Mouse (Mus musculus): ENCODE results near the gene Pjvk. TPM values are rescaled to one million over a fixed set of nuclear protein-coding genes. Genes with fewer than 3 reads are reported as not detected.

The Pjvk gene
- 0.68 and 0.78 TPM in 2 replicates for polyA plus RNA-seq (2012; rRNA removed)

DNA sequence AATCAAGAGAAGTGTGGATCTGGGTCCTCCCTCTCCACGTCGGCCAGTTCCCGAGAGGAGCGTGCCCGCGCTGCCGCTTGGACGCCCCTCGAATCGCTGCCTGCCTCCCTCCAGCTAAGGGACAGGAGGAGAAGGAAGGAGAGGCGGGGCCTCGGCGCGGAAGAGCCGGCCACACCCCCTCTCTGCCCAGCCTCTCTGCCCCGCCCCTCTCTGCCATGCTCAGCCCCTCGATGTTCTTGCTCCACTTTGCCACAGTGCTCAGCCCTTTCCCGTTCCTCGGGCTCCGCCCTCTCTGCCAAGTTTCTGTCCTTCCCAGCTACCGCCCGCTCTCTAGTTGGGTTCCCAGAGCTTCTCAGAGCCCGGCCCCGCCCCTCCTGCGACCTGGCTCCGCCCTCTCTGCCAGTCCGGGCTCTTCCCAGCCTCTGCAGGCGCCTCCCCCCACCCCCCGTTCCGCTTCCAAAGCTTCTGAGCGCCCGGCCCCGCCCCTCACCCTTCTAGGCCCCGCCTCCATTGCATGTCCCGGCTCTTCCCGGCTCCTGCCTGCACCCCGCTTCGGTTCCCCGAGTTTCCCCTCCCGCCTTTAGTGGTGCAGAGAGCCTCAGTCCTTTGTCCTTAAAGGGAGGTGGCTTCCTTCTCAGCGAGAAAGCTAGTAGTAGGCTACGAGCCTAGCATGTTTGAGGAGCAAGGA lies at the start of gene Pjvk, which contains the start of gene Prkra:
Gene Pjvk (plus strand): TSS at position 594 of the 688 bp plus-strand sequence.
Gene Prkra (minus strand): TSS at position 133 of the 688 bp plus-strand sequence.

DNA sequence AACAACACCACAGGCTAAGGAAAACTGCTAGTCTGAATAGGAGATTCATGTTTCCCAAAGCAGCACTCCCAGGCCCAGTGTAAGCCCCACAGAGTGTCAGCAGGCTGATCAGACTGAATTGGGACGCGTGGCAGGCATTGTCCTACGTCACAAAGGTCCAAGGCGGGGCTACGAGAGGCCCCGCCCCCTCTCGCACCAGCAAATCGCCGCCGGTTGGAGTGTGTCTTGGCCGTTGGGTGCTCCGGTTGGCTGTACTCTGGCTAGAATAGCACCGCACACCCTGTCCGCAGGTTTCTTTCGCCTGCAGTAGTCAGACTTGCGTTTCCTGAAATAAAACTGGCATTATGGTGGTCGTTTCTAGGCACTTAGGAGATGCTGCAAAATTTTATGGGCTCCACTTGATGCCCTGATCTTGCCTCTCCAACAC lies 24.7 kb downstream of the Pjvk start, which contains the start of gene Fkbp7:
Gene Fkbp7 (minus strand): TSS at position 151 of the 427 bp plus-strand sequence.

DNA sequence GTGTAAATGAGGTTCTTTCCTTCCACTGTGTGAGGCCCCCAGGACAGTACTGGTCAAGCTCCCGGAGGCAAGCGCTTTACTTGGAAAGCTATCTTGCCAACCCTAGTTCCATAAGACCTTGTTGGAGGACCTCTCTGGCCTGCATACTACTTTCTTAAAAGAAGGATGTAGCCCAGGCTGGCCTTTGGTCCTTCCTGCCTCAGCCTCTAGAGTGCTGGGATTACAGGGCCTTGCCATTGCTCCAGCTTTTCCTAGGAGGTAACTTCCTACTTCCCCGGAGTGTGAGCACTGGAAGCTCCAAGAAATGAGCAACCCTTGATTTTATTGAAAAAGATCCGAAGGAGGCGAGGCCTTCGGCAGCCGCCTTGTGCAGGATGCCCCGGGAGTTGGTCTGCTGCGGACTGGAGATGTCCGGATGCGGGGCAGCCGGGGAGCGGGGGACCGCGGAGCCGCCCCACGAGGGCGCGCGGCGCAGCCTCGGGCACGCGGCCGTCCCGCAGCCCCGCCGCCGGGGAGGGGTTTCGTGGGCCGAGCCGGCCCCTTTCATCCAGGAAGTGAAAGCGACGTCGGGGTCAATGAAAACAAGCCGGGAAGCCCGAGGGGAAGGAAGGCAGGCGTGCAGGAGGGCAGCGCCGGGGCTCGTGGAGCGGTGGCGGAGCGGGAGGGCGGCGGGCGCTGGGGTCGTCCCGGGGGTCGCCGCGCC lies 26.6 kb downstream of the Pjvk start, which contains the start of gene Plekha3:
Gene Plekha3 (plus strand): TSS at position 557 of the 703 bp plus-strand sequence.

Other genes with a start within 250 kb of the Pjvk start
- 14.3 and 14.6 TPM in 2 replicates for gene Osbpl6, start 242.0 kb upstream of the Pjvk start, polyA plus RNA-seq (2012; rRNA removed)
- 85.6 and 93.0 TPM in 2 replicates for gene Prkra, start 461 bp upstream of the Pjvk start, polyA plus RNA-seq (2012; rRNA removed)
- 15.5 and 28.6 TPM in 2 replicates for gene Fkbp7, start 24.6 kb downstream of the Pjvk start, polyA plus RNA-seq (2012; rRNA removed)
- gene Plekha3, start 26.8 kb downstream of the Pjvk start, polyA plus RNA-seq (2012; rRNA removed), result 17.5 and 18.6 TPM in 2 replicates